Mouse (Mus musculus) liver, embryonic 11.5 days (tissue): ENCODE measurements at regions not wholly inside any gene's neighbourhood (a gene's known extent, or its start where the extent isn't known, plus 50 kb on each side); places are given as distances from the start of the nearest gene placed in this dataset.

ENCODE experiments used
- ATAC-seq: fragments of 200-750 bp; cut with Nextera tagmentation; replicated peaks from 2 replicates; pipeline ENCODE4 v1.8.0; 2017; ENCODE audit warnings: moderate number of reproducible peaks, mild to moderate bottlenecking, moderate TSS enrichment, moderate library complexity; ENCODE audit not compliant: low FRiP score
- DNase-seq: peaks from one replicate; pipeline ENCODE4 v3.0.0-alpha.2; 2017; ENCODE audit warnings: low spot score
- H3K27ac ChIP-seq: fragments of 300-500 bp; sonication (generic); 2 replicates; pipeline ENCODE4 v1.5.1; 2014; ENCODE audit warnings: mild to moderate bottlenecking, low read depth, low read length, control low read depth
- H3K27me3 ChIP-seq: fragments of 300-500 bp; sonication (generic); replicated peaks from 2 replicates; pipeline ENCODE4 v1.6.1; 2014; ENCODE audit warnings: low read length, mixed read lengths; ENCODE audit not compliant: control insufficient read depth, insufficient read depth
- H3K36me3 ChIP-seq: fragments of 300-500 bp; sonication (generic); 2 replicates; pipeline ENCODE4 v1.6.1; 2014; ENCODE audit warnings: mild to moderate bottlenecking, low read length, moderate library complexity, mixed read lengths; ENCODE audit not compliant: control insufficient read depth, insufficient read depth
- H3K4me1 ChIP-seq: fragments of 300-500 bp; sonication (generic); replicated peaks from 2 replicates; pipeline ENCODE4 v1.6.1; 2014; ENCODE audit warnings: low read length, mixed read lengths; ENCODE audit not compliant: control insufficient read depth, insufficient read depth
- H3K4me2 ChIP-seq: fragments of 300-500 bp; sonication (generic); 2 replicates; pipeline ENCODE4 v1.6.1; 2014; ENCODE audit warnings: mild to moderate bottlenecking, control low read depth, moderate library complexity
- H3K4me3 ChIP-seq: fragments of 300-500 bp; sonication (generic); 2 replicates; pipeline ENCODE4 v1.5.1; 2014; ENCODE audit warnings: low read depth, low read length, control low read depth
- H3K9ac ChIP-seq: fragments of 300-500 bp; sonication (generic); 2 replicates; pipeline ENCODE4 v1.6.1; 2014; ENCODE audit warnings: low read depth, low read length, control low read depth
- H3K9me3 ChIP-seq: fragments of 300-500 bp; sonication (generic); 2 replicates; pipeline ENCODE4 v1.6.1; 2016; ENCODE audit warnings: low read length, inconsistent platforms, mixed read lengths; ENCODE audit not compliant: control insufficient read depth
- WGBS: fragments of 180-500 bp; shearing (Covaris S2); extraction: QIAGEN DNeasy Blood & Tissue Kit; methylation state at CpG from one replicate; pipeline ENCODE4 v1.1.7; 2014; 5-methylcytosine and 5-hydroxymethylcytosine counted together

- no peak for DNase-seq
- Histone ChIP-seq H3K4me3 (no peak overlapping the region), H3K4me2 (no peak overlapping the region), H3K27me3 (no peaks in the 10 kb centered on the region), H3K36me3 (no peaks in the 10 kb centered on the region), H3K9ac (no peak overlapping the region), H3K9me3 (no peaks in the 10 kb centered on the region), H3K4me1 (no peaks in the 10 kb centered on the region), H3K27ac (no peak overlapping the region)
- no peak for ATAC-seq
- WGBS, result 73% methylated on average over 2 of the region's 2 CpGs
Measured at GRCm38 (mm10) chr3:150910091-150910490, 527.6 kb upstream of the Adgrl4 start.

- ATAC-seq, result no peak
- Histone ChIP-seq H3K9me3 (no peaks in the 10 kb centered on the region), H3K27me3 (no peaks in the 10 kb centered on the region), H3K4me3 (no peak overlapping the region), H3K27ac (no peak overlapping the region), H3K36me3 (no peaks in the 10 kb centered on the region), H3K9ac (no peak overlapping the region), H3K4me2 (no peak overlapping the region), H3K4me1 (no peaks in the 10 kb centered on the region)
- WGBS, result 38% methylated on average over 1 of the region's 1 CpGs
- no peak for DNase-seq
Measured at GRCm38 (mm10) chr3:150954897-150955296, 482.8 kb upstream of the Adgrl4 start.

GRCm38 (mm10) chr3:150999652-151000051, 438.0 kb upstream of the Adgrl4 start:
- no peaks in the 10 kb centered on the region for H3K4me1 ChIP-seq
- no peaks in the 10 kb centered on the region for H3K9me3 ChIP-seq
- no peaks in the 10 kb centered on the region for H3K27me3 ChIP-seq
- H3K27ac ChIP-seq, result no peak overlapping the region
- DNase-seq (no peak), ATAC-seq (no peak)
- H3K36me3 ChIP-seq, result no peaks in the 10 kb centered on the region
- no peak overlapping the region for H3K9ac ChIP-seq
- H3K4me3 ChIP-seq, result no peak overlapping the region
- WGBS, result 80% methylated on average over 2 of the region's 2 CpGs
- H3K4me2 ChIP-seq, result no peak overlapping the region

- Histone ChIP-seq H3K36me3 (no peaks in the 10 kb centered on the region), H3K27ac (no peak overlapping the region), H3K9ac (no peak overlapping the region), H3K4me3 (no peak overlapping the region), H3K4me1 (no peaks in the 10 kb centered on the region), H3K9me3 (no peaks in the 10 kb centered on the region), H3K27me3 (no peaks in the 10 kb centered on the region), H3K4me2 (no peak overlapping the region)
- WGBS, result 43% methylated on average over 5 of the region's 5 CpGs
- ATAC-seq (no peak; the same call in 1 of the 2 replicates), DNase-seq (no peak)
Measured at GRCm38 (mm10) chr3:151000217-151000616, 437.5 kb upstream of the Adgrl4 start.

- DNase-seq (no peak), ATAC-seq (no peak)
- no peaks in the 10 kb centered on the region for H3K4me1 ChIP-seq
- H3K9me3 ChIP-seq, result no peaks in the 10 kb centered on the region
- no peak overlapping the region for H3K9ac ChIP-seq
- H3K36me3 ChIP-seq, result no peaks in the 10 kb centered on the region
- H3K27me3 ChIP-seq, result no peaks in the 10 kb centered on the region
- no peak overlapping the region for H3K4me2 ChIP-seq
- H3K27ac ChIP-seq, result no peak overlapping the region
- H3K4me3 ChIP-seq, result no peak overlapping the region
- WGBS, result 29% methylated on average over 6 of the region's 6 CpGs
Measured at GRCm38 (mm10) chr3:151001881-151002412, 435.7 kb upstream of the Adgrl4 start.

GRCm38 (mm10) chr3:151003524-151003923, 434.2 kb upstream of the Adgrl4 start:
- 83% methylated on average over 3 of the region's 3 CpGs for WGBS
- no peak overlapping the region for H3K27ac ChIP-seq
- no peak overlapping the region for H3K9ac ChIP-seq
- H3K9me3 ChIP-seq, result no peaks in the 10 kb centered on the region
- no peaks in the 10 kb centered on the region for H3K36me3 ChIP-seq
- no peak overlapping the region for H3K4me2 ChIP-seq
- no peaks in the 10 kb centered on the region for H3K4me1 ChIP-seq
- ATAC-seq (no peak), DNase-seq (no peak)
- H3K27me3 ChIP-seq, result no peaks in the 10 kb centered on the region
- H3K4me3 ChIP-seq, result no peak overlapping the region

- H3K27ac ChIP-seq, result no peak overlapping the region
- no peaks in the 10 kb centered on the region for H3K4me1 ChIP-seq
- no peaks in the 10 kb centered on the region for H3K27me3 ChIP-seq
- H3K4me3 ChIP-seq, result no peak overlapping the region
- ATAC-seq (no peak), DNase-seq (no peak)
- H3K9me3 ChIP-seq, result no peaks in the 10 kb centered on the region
- 81% methylated on average over 6 of the region's 6 CpGs for whole genome bisulfite sequencing
- H3K4me2 ChIP-seq, result no peak overlapping the region
- H3K9ac ChIP-seq, result no peak overlapping the region
- no peaks in the 10 kb centered on the region for H3K36me3 ChIP-seq
Measured at GRCm38 (mm10) chr3:151003990-151004389, 433.7 kb upstream of the Adgrl4 start.

GRCm38 (mm10) chr3:151020014-151020413, 417.7 kb upstream of the Adgrl4 start:
- no peak for ATAC-seq
- Histone ChIP-seq H3K27me3 (no peaks in the 10 kb centered on the region), H3K4me3 (no peak overlapping the region), H3K27ac (no peak overlapping the region), H3K9ac (no peak overlapping the region), H3K4me1 (no peaks in the 10 kb centered on the region), H3K36me3 (no peaks in the 10 kb centered on the region), H3K4me2 (no peak overlapping the region), H3K9me3 (no peaks in the 10 kb centered on the region)
- WGBS, result 67% methylated on average over 3 of the region's 3 CpGs
- DNase-seq, result no peak

- no peaks in the 10 kb centered on the region for H3K4me1 ChIP-seq
- H3K9me3 ChIP-seq, result no peaks in the 10 kb centered on the region
- no peaks in the 10 kb centered on the region for H3K27me3 ChIP-seq
- H3K9ac ChIP-seq, result no peak overlapping the region
- WGBS, result 85% methylated on average over 3 of the region's 3 CpGs
- ATAC-seq (no peak), DNase-seq (no peak)
- H3K4me2 ChIP-seq, result no peak overlapping the region
- no peak overlapping the region for H3K27ac ChIP-seq
- H3K36me3 ChIP-seq, result no peaks in the 10 kb centered on the region
- H3K4me3 ChIP-seq, result no peak overlapping the region
Measured at GRCm38 (mm10) chr3:151057491-151057890, 380.2 kb upstream of the Adgrl4 start.
